Mouse (Mus musculus) liver, postnatal 0 days (tissue): Measurements from ENCODE around the gene Lrfn2.

Source experiments
- CTCF ChIP-seq: sonication (generic); IDR thresholded peaks from 2 replicates; pipeline ENCODE4 v1.5.1; 2016; ENCODE audit warnings: antibody characterized with exemption, low read depth
- EP300 ChIP-seq: IDR thresholded peaks from 2 replicates; pipeline ENCODE4 v1.6.1; 2016; ENCODE audit warnings: antibody characterized with exemption, low read depth, mild to moderate bottlenecking

DNA sequence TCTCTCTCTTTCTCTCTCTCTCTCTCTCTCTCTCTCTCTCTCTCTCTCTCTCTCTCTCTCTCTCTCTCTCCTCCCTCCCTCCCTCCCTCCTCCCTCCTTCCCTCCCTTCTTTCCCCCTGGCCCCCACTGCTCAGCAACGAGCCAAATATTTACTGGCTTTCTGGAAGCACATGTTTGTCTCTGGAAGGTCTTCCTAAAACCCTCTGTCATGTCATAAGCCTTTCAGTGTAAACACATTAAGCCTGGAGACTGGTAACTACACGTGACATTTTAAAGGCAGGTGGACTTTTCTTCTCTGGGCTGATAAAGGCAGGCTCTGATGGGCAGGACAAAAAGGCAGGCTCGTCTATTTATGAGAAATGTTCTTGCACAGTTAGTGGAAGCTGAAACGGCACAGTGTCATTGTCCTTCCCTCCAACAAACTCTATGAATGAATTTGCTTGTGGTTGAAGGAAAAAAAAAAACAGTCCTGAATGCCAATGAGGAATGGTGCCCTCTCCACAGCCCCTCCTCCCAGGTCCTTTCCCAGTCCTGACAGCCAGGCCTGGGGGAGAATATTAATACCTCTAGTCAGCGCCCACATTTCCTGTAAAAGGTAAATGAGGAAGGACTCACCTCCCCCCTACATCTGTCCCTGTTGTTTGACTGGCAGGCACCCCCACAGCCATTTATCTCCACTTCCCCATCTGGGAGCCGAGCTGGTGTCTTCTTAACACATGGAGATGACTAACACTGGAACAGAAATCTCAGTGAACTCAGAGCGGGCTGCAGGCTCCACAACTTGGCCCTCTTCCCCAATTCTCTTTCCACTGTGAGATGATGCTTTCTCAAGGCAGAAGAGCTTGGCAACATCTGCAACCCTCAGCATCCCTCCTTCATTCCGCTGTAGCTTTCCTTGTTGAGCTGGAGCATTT is 44.5 kb upstream of the Lrfn2 start:
- TF ChIP-seq CTCF (no peak), EP300 (no peak)
